Mouse (Mus musculus) myocyte (in vitro differentiated cells): ENCODE data around the gene Mrpl33. TPM values are rescaled to one million over a fixed set of nuclear protein-coding genes. Genes with fewer than 3 reads are reported as not detected.

Source experiments
- H3K27me3 ChIP-seq: one replicate; pipeline ENCODE4 v1.6.1; 2011; ENCODE audit not compliant: control insufficient read depth, insufficient read depth, insufficient read length
- H3K36me3 ChIP-seq: one replicate; pipeline ENCODE4 v1.6.1; 2011; ENCODE audit not compliant: control insufficient read depth, insufficient read depth
- H3K4me2 ChIP-seq: one replicate; pipeline ENCODE4 v1.6.1; 2011; ENCODE audit warnings: low read depth, control low read depth
- H3K4me3 ChIP-seq: one replicate; pipeline ENCODE4 v1.5.1; 2011; ENCODE audit warnings: mild to moderate bottlenecking, control low read depth, moderate library complexity
- H3K79me2 ChIP-seq: one replicate; pipeline ENCODE4 v1.6.1; 2011; ENCODE audit not compliant: control insufficient read depth, insufficient read depth
- H3ac ChIP-seq: one replicate; pipeline ENCODE4 v1.6.1; 2011; ENCODE audit not compliant: control insufficient read depth, insufficient read length
- CEBPB ChIP-seq: IDR thresholded peaks from 2 replicates; pipeline ENCODE4 v1.6.1; 2011; ENCODE audit warnings: mild to moderate bottlenecking, moderate library complexity; ENCODE audit not compliant: poor library complexity, insufficient read depth, severe bottlenecking
- E2F4 ChIP-seq: IDR thresholded peaks from one replicate; pipeline ENCODE4 v1.6.1; 2011; ENCODE audit warnings: mild to moderate bottlenecking, control low read depth, moderate library complexity; ENCODE audit not compliant: insufficient read depth
- MAX ChIP-seq: IDR thresholded peaks from one replicate; pipeline ENCODE4 v1.6.1; 2011; ENCODE audit warnings: low read depth, mild to moderate bottlenecking, control low read depth
- MYOD1 ChIP-seq, 3 experiments: IDR thresholded peaks; one replicate each; pipeline ENCODE4 v1.6.1; 2011; ENCODE audit warnings: control low read depth in 2 of 3, low read depth in 2 of 3, mild to moderate bottlenecking in 2 of 3, moderate library complexity in 1 of 3; ENCODE audit not compliant: insufficient read length in 2 of 3, control insufficient read depth in 1 of 3
- MYOG ChIP-seq, 3 experiments: IDR thresholded peaks; one replicate each; pipeline ENCODE4 v1.6.1; 2011; ENCODE audit warnings: control low read depth in 2 of 3, low read depth in 2 of 3, mild to moderate bottlenecking in 2 of 3; ENCODE audit not compliant: insufficient read length in 2 of 3, control insufficient read depth in 1 of 3, insufficient read depth in 1 of 3
- POLR2A ChIP-seq: IDR thresholded peaks from one replicate; pipeline ENCODE4 v1.6.1; 2011; ENCODE audit warnings: low read depth, mild to moderate bottlenecking, control low read depth, moderate library complexity; ENCODE audit not compliant: insufficient read length
- POLR2AphosphoS2 ChIP-seq: IDR thresholded peaks from one replicate; pipeline ENCODE4 v1.6.1; 2011; ENCODE audit warnings: low read depth, control low read depth; ENCODE audit not compliant: insufficient read length
- REST ChIP-seq: IDR thresholded peaks from one replicate; pipeline ENCODE4 v1.6.1; 2011; ENCODE audit warnings: mild to moderate bottlenecking, control low read depth, moderate library complexity; ENCODE audit not compliant: insufficient read depth, insufficient read length
- SRF ChIP-seq: IDR thresholded peaks from one replicate; pipeline ENCODE4 v1.6.1; 2011; ENCODE audit warnings: low read depth; ENCODE audit not compliant: control insufficient read depth, insufficient read length
- TCF12 ChIP-seq: IDR thresholded peaks from one replicate; pipeline ENCODE4 v1.6.1; 2011; ENCODE audit warnings: mild to moderate bottlenecking, control low read depth; ENCODE audit not compliant: poor library complexity, insufficient read depth, severe bottlenecking
- TCF3 ChIP-seq: IDR thresholded peaks from one replicate; pipeline ENCODE4 v1.6.1; 2011; ENCODE audit warnings: low read depth, control low read depth; ENCODE audit not compliant: insufficient read length
- USF1 ChIP-seq: IDR thresholded peaks from one replicate; pipeline ENCODE4 v1.6.1; 2011; ENCODE audit warnings: low read depth, mild to moderate bottlenecking, control low read depth, moderate library complexity
- polyA plus RNA-seq: library from polyadenylated mRNA; unstranded; fragments of >200 nt; fragmentation: generic; extraction: Trizol; gene quantifications from one replicate; pipeline ENCODE4 v1.2.1, GENCODE M21; 2012; ENCODE audit warnings: missing spikeins

Mrpl33 gene
- polyA plus RNA-seq, 1 experiment = 241 TPM

DNA sequence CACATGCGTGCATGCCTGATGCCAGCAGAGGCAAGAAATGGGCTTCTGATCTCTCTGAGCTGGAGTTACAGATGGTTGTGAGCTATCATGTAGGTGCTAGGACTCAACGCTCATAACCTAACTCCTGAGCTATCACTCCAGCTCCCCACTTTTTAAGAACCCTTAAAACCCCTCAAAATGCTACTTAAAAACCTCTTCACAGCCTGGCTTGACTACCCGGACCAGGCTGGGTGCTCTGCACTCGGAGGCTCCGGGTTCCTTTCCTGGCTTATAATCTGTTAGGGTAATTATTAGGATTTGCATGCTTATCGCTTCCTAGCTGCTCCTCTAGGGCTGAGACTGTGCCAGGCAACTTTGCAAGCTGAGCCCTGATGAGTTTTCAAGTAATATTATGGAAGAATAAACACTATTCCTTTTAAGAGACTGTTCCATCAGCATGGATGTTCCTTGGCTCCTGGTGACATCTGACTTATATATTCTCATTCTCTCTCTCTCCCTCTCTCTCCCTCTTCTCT, 752 bp downstream of the Mrpl33 start:
- Histone ChIP-seq H3K4me2 (no peak overlapping the region), H3K79me2 (no peaks in the 10 kb centered on the region), H3ac (no peak overlapping the region), H3K4me3 (no peak overlapping the region), H3K36me3 (no peaks in the 10 kb centered on the region), H3K27me3 (no peaks in the 10 kb centered on the region)
- TF ChIP-seq POLR2A (no peak), USF1 (no peak), MYOD1 (IDR thresholded peaks at IDR 0.05; ENCODE audit: control insufficient read depth in 1 of 3, insufficient read length in 2 of 3, low read depth in 2 of 3) (no peak), MAX (no peak), CEBPB (no peak), TCF12 (no peak), MYOG (IDR thresholded peaks at IDR 0.05; ENCODE audit: control insufficient read depth in 1 of 3, insufficient read depth in 1 of 3, insufficient read length in 2 of 3, low read depth in 2 of 3) (no peak), E2F4 (no peak), SRF (no peak), POLR2AphosphoS2 (no peak), REST (no peak)

DNA sequence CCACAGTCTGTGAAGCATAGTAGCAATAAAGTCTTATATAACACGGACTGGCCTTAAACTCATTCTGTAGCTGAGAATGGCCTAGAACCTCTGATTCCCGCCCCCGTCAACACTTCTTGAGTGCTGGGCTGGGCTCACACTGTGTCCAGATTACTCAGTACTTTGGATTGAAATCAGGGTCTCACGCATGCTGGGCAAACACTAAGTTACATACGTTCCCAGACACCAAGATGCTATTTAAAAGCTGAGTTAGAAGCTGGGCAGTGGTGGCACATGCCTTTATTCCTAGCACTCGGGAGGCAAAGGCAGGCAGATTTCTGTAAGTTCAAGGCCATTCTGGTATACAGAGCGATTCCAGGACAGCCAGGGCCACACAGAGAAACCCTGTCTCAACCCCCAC, 1.4 kb downstream of the Mrpl33 start:
- no peak overlapping the region for H3K4me3 ChIP-seq
- H3ac ChIP-seq = no peak overlapping the region
- TF ChIP-seq USF1 (no peak), TCF3 (no peak), MAX (no peak), POLR2AphosphoS2 (no peak), SRF (no peak)
- no peaks in the 10 kb centered on the region for H3K36me3 ChIP-seq
- H3K27me3 ChIP-seq = no peaks in the 10 kb centered on the region
- no peaks in the 10 kb centered on the region for H3K79me2 ChIP-seq
- no peak overlapping the region for H3K4me2 ChIP-seq

DNA sequence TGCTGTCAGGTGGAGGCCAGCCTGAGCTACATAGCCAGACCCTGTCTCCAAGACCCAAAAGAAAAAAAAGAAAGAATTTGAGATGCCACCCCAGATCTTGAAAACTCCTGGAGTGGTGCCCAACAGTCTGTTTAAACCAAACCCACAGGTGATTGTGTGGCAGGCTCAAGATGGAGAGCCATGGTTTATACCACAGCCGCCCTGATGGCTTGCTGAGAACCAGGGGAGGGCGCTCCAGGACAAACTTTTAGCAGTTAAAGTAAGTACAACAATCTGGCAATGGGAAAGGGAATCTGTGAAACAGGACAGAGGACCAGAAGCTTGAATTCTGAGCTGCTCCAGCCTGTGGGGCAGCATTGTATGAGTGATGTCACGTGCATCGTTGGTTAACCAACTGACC, 1.8 kb downstream of the Mrpl33 start:
- TF ChIP-seq USF1 (no peak), POLR2A (no peak), MYOG (IDR thresholded peaks at IDR 0.05; ENCODE audit: control insufficient read depth in 1 of 3, insufficient read depth in 1 of 3, insufficient read length in 2 of 3, low read depth in 2 of 3) (no peak)
- Histone ChIP-seq H3K27me3 (no peaks in the 10 kb centered on the region), H3K4me3 (no peak overlapping the region), H3K36me3 (no peaks in the 10 kb centered on the region), H3K79me2 (no peaks in the 10 kb centered on the region), H3K4me2 (no peak overlapping the region), H3ac (no peak overlapping the region)

DNA sequence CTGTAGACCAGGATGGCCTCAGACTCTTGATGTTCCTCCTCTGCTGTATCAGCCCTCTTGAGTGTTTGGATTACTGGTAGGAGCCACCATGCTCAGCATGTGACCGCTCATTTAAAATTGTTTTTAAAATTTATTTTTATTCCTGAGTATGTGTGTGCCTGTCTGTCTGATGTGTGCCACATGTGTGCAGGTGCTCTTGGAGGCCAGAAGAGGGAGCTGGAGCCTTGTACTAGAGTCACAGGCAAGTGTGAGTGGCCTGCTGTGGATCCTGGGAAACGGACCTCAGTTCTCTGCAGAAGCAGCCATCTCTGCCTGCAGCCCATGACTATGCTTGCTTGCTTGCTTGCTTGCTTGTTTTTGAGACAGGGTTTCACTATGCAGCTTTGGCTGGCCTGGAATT, 2.4 kb downstream of the Mrpl33 start:
- Histone ChIP-seq H3ac (no peak overlapping the region), H3K27me3 (no peaks in the 10 kb centered on the region), H3K36me3 (no peaks in the 10 kb centered on the region), H3K4me3 (no peak overlapping the region), H3K79me2 (no peaks in the 10 kb centered on the region), H3K4me2 (no peak overlapping the region)
- TF ChIP-seq TCF3 = no peak
- no peak for TF ChIP-seq CEBPB
- TF ChIP-seq USF1 = no peak
- TF ChIP-seq TCF12 = no peak
- TF ChIP-seq MYOD1 (IDR thresholded peaks at IDR 0.05; ENCODE audit: control insufficient read depth in 1 of 3, insufficient read length in 2 of 3, low read depth in 2 of 3) = no peak
- TF ChIP-seq MAX = no peak
- TF ChIP-seq POLR2AphosphoS2 = no peak
- no peak for TF ChIP-seq E2F4
- no peak for TF ChIP-seq MYOG (IDR thresholded peaks at IDR 0.05; ENCODE audit: control insufficient read depth in 1 of 3, insufficient read depth in 1 of 3, insufficient read length in 2 of 3, low read depth in 2 of 3)
- TF ChIP-seq SRF = no peak
- TF ChIP-seq POLR2A = no peak

DNA sequence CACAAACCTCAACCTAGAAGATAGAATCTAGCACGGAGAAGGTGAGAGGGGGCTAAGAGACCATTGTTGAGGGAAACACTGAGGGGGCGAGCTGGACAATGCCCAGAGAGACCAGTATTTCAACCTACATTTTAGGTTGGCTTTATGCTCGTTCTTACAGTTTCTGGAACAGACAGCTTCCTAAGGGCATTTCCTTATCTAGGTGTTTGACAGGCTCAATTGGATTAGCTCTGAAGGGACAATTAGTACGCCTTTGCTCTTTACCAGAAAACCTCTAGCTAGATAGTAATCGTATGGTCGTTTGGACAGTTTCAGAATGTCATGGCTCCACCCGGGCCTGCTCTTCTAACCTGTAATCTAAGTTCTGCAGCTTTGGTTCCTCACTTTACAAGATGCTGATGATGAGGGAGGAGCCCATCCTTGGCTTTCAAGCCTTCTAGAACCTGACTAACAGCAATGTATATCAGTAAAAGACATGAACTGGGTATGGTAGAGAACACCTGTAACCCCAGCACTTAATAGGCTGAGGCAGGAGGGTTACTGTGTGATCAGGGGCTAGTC, 4.5 kb downstream of the Mrpl33 start:
- Histone ChIP-seq H3K36me3 (no peaks in the 10 kb centered on the region), H3K4me2 (no peak overlapping the region)

More for the DNA sequence above, 4.5 kb downstream of the Mrpl33 start:
- TF ChIP-seq TCF3 (no peak), SRF (no peak), MYOG (IDR thresholded peaks at IDR 0.05; ENCODE audit: control insufficient read depth in 1 of 3, insufficient read depth in 1 of 3, insufficient read length in 2 of 3, low read depth in 2 of 3) (no peak), CEBPB (no peak), MAX (no peak), MYOD1 (IDR thresholded peaks at IDR 0.05; ENCODE audit: control insufficient read depth in 1 of 3, insufficient read length in 2 of 3, low read depth in 2 of 3) (no peak), POLR2AphosphoS2 (no peak), POLR2A (no peak), REST (no peak), USF1 (no peak), E2F4 (no peak), TCF12 (no peak)
- Histone ChIP-seq H3ac (no peak overlapping the region), H3K27me3 (no peaks in the 10 kb centered on the region), H3K4me3 (no peak overlapping the region), H3K79me2 (no peaks in the 10 kb centered on the region)
